Mouse (Mus musculus) lung, embryonic 16.5 days (tissue): ENCODE results near the gene Ccdc162. TPM values are rescaled to one million over a fixed set of nuclear protein-coding genes. Genes with fewer than 3 reads are reported as not detected.

Source experiments
- ATAC-seq: fragments of 200-750 bp; cut with Nextera tagmentation; 2 replicates; pipeline ENCODE4 v1.8.0; 2017; ENCODE audit warnings: low read depth, mild to moderate bottlenecking, moderate library complexity
- H3K27ac ChIP-seq: fragments of 300-500 bp; sonication (generic); 2 replicates; pipeline ENCODE4 v1.5.1; 2014; ENCODE audit warnings: mild to moderate bottlenecking, control low read depth, low read length
- H3K27me3 ChIP-seq: fragments of 300-500 bp; sonication (generic); 2 replicates; pipeline ENCODE4 v1.6.1; 2014; ENCODE audit warnings: low read depth, low read length, mixed read lengths; ENCODE audit not compliant: control insufficient read depth, insufficient read depth
- H3K36me3 ChIP-seq: fragments of 300-500 bp; sonication (generic); 2 replicates; pipeline ENCODE4 v1.6.1; 2014; ENCODE audit warnings: low read length; ENCODE audit not compliant: control insufficient read depth, insufficient read depth
- H3K4me1 ChIP-seq: fragments of 300-500 bp; sonication (generic); replicated peaks from 2 replicates; pipeline ENCODE4 v1.6.1; 2014; ENCODE audit warnings: low read length, mixed read lengths; ENCODE audit not compliant: control insufficient read depth, insufficient read depth
- H3K4me2 ChIP-seq: fragments of 300-500 bp; sonication (generic); 2 replicates; pipeline ENCODE4 v1.6.1; 2014; ENCODE audit warnings: low read depth, low read length, control low read depth
- H3K4me3 ChIP-seq: fragments of 300-500 bp; sonication (generic); 2 replicates; pipeline ENCODE4 v1.5.1; 2014; ENCODE audit warnings: mild to moderate bottlenecking, low read length, control low read depth
- H3K9ac ChIP-seq: fragments of 300-500 bp; sonication (generic); 2 replicates; pipeline ENCODE4 v1.6.1; 2014; ENCODE audit warnings: low read length, control low read depth
- H3K9me3 ChIP-seq: fragments of 300-500 bp; sonication (generic); 2 replicates; pipeline ENCODE4 v1.6.1; 2016; ENCODE audit warnings: low read length; ENCODE audit not compliant: control insufficient read depth
- WGBS: fragments of 180-500 bp; shearing (Covaris S2); extraction: QIAGEN DNeasy Blood & Tissue Kit; methylation state at CpG from one replicate; pipeline ENCODE4 v1.1.7; 2014; 5-methylcytosine and 5-hydroxymethylcytosine counted together
- polyA plus RNA-seq: library from polyadenylated mRNA; unstranded; fragments of >200 nt; fragmentation: Nextera tagmentation; extraction: Ambion mirVana; gene quantifications from 2 replicates; pipeline ENCODE4 v1.2.1, GENCODE M21; 2015

Ccdc162 gene
- polyA plus RNA-seq, 1 experiment from 2014 or later, result 1.3 TPM

- H3K4me1 ChIP-seq, result no peaks in the 10 kb centered on the region
- H3K4me3 ChIP-seq, result no peak overlapping the region
- no peak overlapping the region for H3K4me2 ChIP-seq
- no peak for ATAC-seq
- H3K36me3 ChIP-seq, result peaks cover 2% of the 10 kb centered on the region; the same call in 1 of the 2 replicates
- no peak overlapping the region for H3K27ac ChIP-seq
- no peaks in the 10 kb centered on the region for H3K27me3 ChIP-seq
- 67% methylated on average over 4 of the region's 4 CpGs for WGBS
- H3K9ac ChIP-seq, result no peak overlapping the region
- no peaks in the 10 kb centered on the region for H3K9me3 ChIP-seq
Observed at GRCm38 (mm10) chr10:41744006-41744405, 27.6 kb upstream of the Ccdc162 start.

- Histone ChIP-seq H3K4me3 (no peak overlapping the region), H3K27ac (no peak overlapping the region), H3K36me3 (peaks cover 8% of the 10 kb centered on the region), H3K4me2 (no peak overlapping the region), H3K27me3 (no peaks in the 10 kb centered on the region), H3K4me1 (no peaks in the 10 kb centered on the region), H3K9me3 (no peaks in the 10 kb centered on the region), H3K9ac (no peak overlapping the region)
- 63% methylated on average over 2 of the region's 2 CpGs for WGBS
- no peak for ATAC-seq
Observed at GRCm38 (mm10) chr10:41740221-41740620, 23.8 kb upstream of the Ccdc162 start.

- WGBS, result 90% methylated on average over 16 of the region's 16 CpGs
- ATAC-seq, result no peak
Observed at GRCm38 (mm10) chr10:41737245-41737644, 20.8 kb upstream of the Ccdc162 start.

DNA sequence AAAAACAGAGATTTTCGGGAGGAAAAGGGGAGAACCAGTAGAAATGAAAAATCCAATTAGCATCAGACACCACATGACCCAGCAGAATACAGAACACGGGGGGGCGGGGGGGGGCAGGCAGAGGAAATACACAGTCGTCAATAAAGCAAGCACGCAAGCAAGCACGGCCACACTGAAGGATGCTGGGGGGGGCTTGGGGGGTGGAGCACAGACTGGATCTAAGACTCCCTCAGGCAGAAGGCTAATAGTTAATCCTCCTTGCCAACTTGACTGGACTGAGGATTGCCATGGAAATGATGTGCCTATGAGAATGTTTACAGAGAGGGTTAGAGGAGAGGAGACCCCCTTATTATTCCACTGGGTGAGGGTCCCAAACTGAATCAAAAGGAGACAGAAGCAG lies 19.0 kb upstream of the Ccdc162 start:
- WGBS, result 81% methylated on average over 6 of the region's 6 CpGs

More at GRCm38 (mm10) chr10:41737245-41737644, 20.8 kb upstream of the Ccdc162 start:
- Histone ChIP-seq H3K4me3 (no peak overlapping the region), H3K27ac (no peak overlapping the region), H3K9ac (no peak overlapping the region), H3K36me3 (peaks cover 6% of the 10 kb centered on the region), H3K9me3 (no peaks in the 10 kb centered on the region), H3K27me3 (no peaks in the 10 kb centered on the region), H3K4me2 (no peak overlapping the region), H3K4me1 (no peaks in the 10 kb centered on the region)

DNA sequence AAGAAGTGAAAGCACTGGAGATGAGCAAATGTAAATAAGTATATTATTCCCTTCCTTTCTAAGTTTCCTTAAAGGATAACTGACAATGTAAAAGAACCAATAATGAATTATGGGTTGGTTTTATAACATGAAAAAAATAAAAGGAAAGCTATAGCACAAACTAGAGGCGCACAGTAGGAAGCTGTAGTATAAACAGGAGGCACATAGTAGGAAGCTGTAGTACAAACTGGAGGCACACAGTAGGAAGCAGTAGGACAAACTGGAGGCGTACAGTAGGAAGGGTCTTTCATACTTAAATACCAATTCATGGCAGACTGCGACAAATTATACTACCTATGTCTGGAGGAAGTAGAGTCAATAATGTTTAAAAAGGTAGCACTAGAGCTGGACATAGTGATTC lies 16.8 kb upstream of the Ccdc162 start:
- no peak for ATAC-seq
- 88% methylated on average over 3 of the region's 3 CpGs for WGBS
- H3K36me3 ChIP-seq, result peaks cover 8% of the 10 kb centered on the region

More for the DNA sequence above, 19.0 kb upstream of the Ccdc162 start:
- Histone ChIP-seq H3K4me1 (no peaks in the 10 kb centered on the region), H3K4me3 (no peak overlapping the region), H3K9me3 (no peaks in the 10 kb centered on the region), H3K27ac (no peak overlapping the region), H3K36me3 (peaks cover 6% of the 10 kb centered on the region), H3K27me3 (no peaks in the 10 kb centered on the region), H3K9ac (no peak overlapping the region), H3K4me2 (no peak overlapping the region)
- no peak for ATAC-seq

GRCm38 (mm10) chr10:41731932-41732331 lies 15.5 kb upstream of the Ccdc162 start:
- H3K4me1 ChIP-seq, result no peaks in the 10 kb centered on the region
- WGBS, result 85% methylated on average over 4 of the region's 4 CpGs
- ATAC-seq, result no peak

More for the DNA sequence above, 16.8 kb upstream of the Ccdc162 start:
- Histone ChIP-seq H3K4me1 (no peaks in the 10 kb centered on the region), H3K4me3 (no peak overlapping the region), H3K27me3 (no peaks in the 10 kb centered on the region), H3K4me2 (no peak overlapping the region), H3K9me3 (no peaks in the 10 kb centered on the region), H3K27ac (no peak overlapping the region), H3K9ac (no peak overlapping the region)

GRCm38 (mm10) chr10:41730746-41731145 lies 14.3 kb upstream of the Ccdc162 start:
- ATAC-seq, result no peak
- H3K9ac ChIP-seq, result no peak overlapping the region

More at GRCm38 (mm10) chr10:41731932-41732331, 15.5 kb upstream of the Ccdc162 start:
- Histone ChIP-seq H3K27me3 (no peaks in the 10 kb centered on the region), H3K9me3 (peaks cover 3% of the 10 kb centered on the region; the same call in 1 of the 2 replicates), H3K27ac (no peak overlapping the region), H3K4me3 (no peak overlapping the region), H3K36me3 (peaks cover 8% of the 10 kb centered on the region), H3K4me2 (no peak overlapping the region), H3K9ac (no peak overlapping the region)

GRCm38 (mm10) chr10:41726215-41726614 lies 9.8 kb upstream of the Ccdc162 start:
- Histone ChIP-seq H3K4me3 (no peak overlapping the region), H3K4me2 (no peak overlapping the region), H3K9ac (no peak overlapping the region), H3K27me3 (no peaks in the 10 kb centered on the region), H3K36me3 (peaks cover 8% of the 10 kb centered on the region), H3K27ac (no peak overlapping the region), H3K4me1 (no peaks in the 10 kb centered on the region), H3K9me3 (peaks cover 3% of the 10 kb centered on the region; the same call in 1 of the 2 replicates)
- 86% methylated on average over 9 of the region's 9 CpGs for WGBS
- ATAC-seq, result no peak

More at GRCm38 (mm10) chr10:41730746-41731145, 14.3 kb upstream of the Ccdc162 start:
- no peak overlapping the region for H3K4me3 ChIP-seq
- no peaks in the 10 kb centered on the region for H3K27me3 ChIP-seq
- no peak overlapping the region for H3K4me2 ChIP-seq
- H3K27ac ChIP-seq, result no peak overlapping the region
- H3K4me1 ChIP-seq, result no peaks in the 10 kb centered on the region
- H3K36me3 ChIP-seq, result peaks cover 8% of the 10 kb centered on the region
- 90% methylated on average over 10 of the region's 10 CpGs for WGBS
- peaks cover 3% of the 10 kb centered on the region; the same call in 1 of the 2 replicates for H3K9me3 ChIP-seq

DNA sequence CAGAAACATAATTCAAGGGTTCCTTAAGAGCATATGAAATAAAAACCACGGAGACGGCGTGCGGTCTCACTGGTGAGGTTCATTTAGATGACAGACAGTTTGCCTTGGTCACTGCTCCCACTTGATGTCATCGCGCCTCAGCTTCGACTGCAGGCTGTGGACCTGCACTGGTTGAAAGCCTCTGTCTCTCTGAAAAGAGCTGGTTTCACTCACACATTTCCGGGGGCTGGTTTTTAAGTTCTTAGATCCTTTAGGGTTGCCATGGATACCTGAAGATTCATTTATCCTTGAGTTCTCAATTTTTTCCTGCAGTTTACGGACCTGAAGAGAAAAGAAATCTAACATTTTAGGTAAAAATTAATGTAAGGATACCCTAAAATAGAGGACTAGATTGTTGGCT lies 3.2 kb upstream of the Ccdc162 start:
- Histone ChIP-seq H3K4me2 (no peak overlapping the region), H3K27me3 (no peaks in the 10 kb centered on the region), H3K27ac (no peak overlapping the region), H3K36me3 (no peaks in the 10 kb centered on the region), H3K4me3 (no peak overlapping the region), H3K9me3 (no peaks in the 10 kb centered on the region), H3K4me1 (peaks cover 3% of the 10 kb centered on the region; the same call in 1 of the 2 replicates), H3K9ac (no peak overlapping the region)
- WGBS, result 71% methylated on average over 9 of the region's 9 CpGs
- ATAC-seq, result no peak

- 86% methylated on average over 14 of the region's 14 CpGs for WGBS
- no peak for ATAC-seq
- Histone ChIP-seq H3K36me3 (no peaks in the 10 kb centered on the region), H3K27me3 (no peaks in the 10 kb centered on the region), H3K4me2 (no peak overlapping the region), H3K9ac (no peak overlapping the region), H3K9me3 (no peaks in the 10 kb centered on the region), H3K4me1 (peaks cover 3% of the 10 kb centered on the region; the same call in 1 of the 2 replicates), H3K27ac (no peak overlapping the region), H3K4me3 (no peak overlapping the region)
Observed at GRCm38 (mm10) chr10:41715557-41715956, 877 bp downstream of the Ccdc162 start.
